Mouse (Mus musculus) forebrain, embryonic 10.5 days (tissue): ENCODE data around the gene Scrn1. TPM values are rescaled to one million over a fixed set of nuclear protein-coding genes. Genes with fewer than 3 reads are reported as not detected.
A peak's percentile ranks its signal among the peaks of the same experiment; 100 is the strongest.

Experiments used
- DNase-seq: peaks from one replicate; pipeline ENCODE4 v3.0.0-alpha.2; 2017; ENCODE audit warnings: low spot score; ENCODE audit errors: extremely low spot score
- H3K27ac ChIP-seq: fragments of 300-500 bp; sonication (generic); 2 replicates; pipeline ENCODE4 v1.5.1; 2016; ENCODE audit warnings: mild to moderate bottlenecking
- H3K27me3 ChIP-seq: fragments of 300-500 bp; sonication (generic); 2 replicates; pipeline ENCODE4 v1.6.1; 2016; ENCODE audit warnings: mild to moderate bottlenecking; ENCODE audit not compliant: poor library complexity, severe bottlenecking
- H3K36me3 ChIP-seq: fragments of 300-500 bp; sonication (generic); replicated peaks from 2 replicates; pipeline ENCODE4 v1.6.1; 2016; ENCODE audit warnings: mild to moderate bottlenecking, moderate library complexity
- H3K4me1 ChIP-seq: fragments of 300-500 bp; sonication (generic); 2 replicates; pipeline ENCODE4 v1.6.1; 2016
- H3K4me3 ChIP-seq: fragments of 300-500 bp; sonication (generic); 2 replicates; pipeline ENCODE4 v1.5.1; 2016; ENCODE audit warnings: mild to moderate bottlenecking, moderate library complexity
- H3K9me3 ChIP-seq: fragments of 300-500 bp; sonication (generic); 2 replicates; pipeline ENCODE4 v1.6.1; 2016; ENCODE audit warnings: mild to moderate bottlenecking, moderate library complexity
- WGBS: fragments of 180-500 bp; shearing (Covaris S2); methylation state at CpG from one replicate; pipeline ENCODE4 v1.1.7; 2016; 5-methylcytosine and 5-hydroxymethylcytosine counted together
- polyA plus RNA-seq: library from polyadenylated mRNA; unstranded; fragments of >200 nt; fragmentation: Nextera tagmentation; extraction: Ambion mirVana; gene quantifications from 2 replicates; pipeline ENCODE4 v1.2.1, GENCODE M21; 2016

Gene Scrn1
- polyA plus RNA-seq, 1 experiment from 2014 or later: 62.1 TPM

- peaks cover 3% of the 10 kb centered on the region; the same call in 1 of the 2 replicates for H3K9me3 ChIP-seq
- H3K27me3 ChIP-seq: peaks cover 12% of the 10 kb centered on the region; the same call in 1 of the 2 replicates
- DNase-seq: no peak
- H3K27ac ChIP-seq: peak overlapping the region; percentile 79
- 52% methylated on average over 9 of the region's 9 CpGs for WGBS
- peaks cover 57% of the 10 kb centered on the region for H3K4me1 ChIP-seq
- no peak overlapping the region for H3K4me3 ChIP-seq
- H3K36me3 ChIP-seq: peaks cover 22% of the 10 kb centered on the region
Observed at GRCm38 (mm10) chr6:54540252-54540887, 25.9 kb downstream of the Scrn1 start.

- Histone ChIP-seq H3K4me1 (peaks cover 57% of the 10 kb centered on the region), H3K36me3 (peaks cover 19% of the 10 kb centered on the region), H3K27me3 (peaks cover 12% of the 10 kb centered on the region; the same call in 1 of the 2 replicates), H3K4me3 (no peak overlapping the region), H3K9me3 (peaks cover 3% of the 10 kb centered on the region; the same call in 1 of the 2 replicates), H3K27ac (peak overlapping the region; percentile 79)
- DNase-seq: no peak
- 88% methylated on average over 7 of the region's 7 CpGs for WGBS
Observed at GRCm38 (mm10) chr6:54539396-54539795, 26.9 kb downstream of the Scrn1 start.

- peaks cover 12% of the 10 kb centered on the region; the same call in 1 of the 2 replicates for H3K27me3 ChIP-seq
- peak overlapping the region; percentile 79 for H3K27ac ChIP-seq
- H3K4me1 ChIP-seq: peaks cover 57% of the 10 kb centered on the region
- H3K9me3 ChIP-seq: peaks cover 3% of the 10 kb centered on the region; the same call in 1 of the 2 replicates
- peak; percentile 31 for DNase-seq
- 10% methylated on average over 3 of the region's 3 CpGs for WGBS
- H3K4me3 ChIP-seq: peak overlapping the region; percentile 8; the same call in 1 of the 2 replicates
- peaks cover 15% of the 10 kb centered on the region for H3K36me3 ChIP-seq
Observed at GRCm38 (mm10) chr6:54538773-54539173, 27.5 kb downstream of the Scrn1 start.

- Histone ChIP-seq H3K9me3 (no peaks in the 10 kb centered on the region), H3K36me3 (peaks cover 14% of the 10 kb centered on the region), H3K4me1 (peaks cover 53% of the 10 kb centered on the region), H3K27me3 (peaks cover 12% of the 10 kb centered on the region; the same call in 1 of the 2 replicates), H3K4me3 (no peak overlapping the region), H3K27ac (0 out of 2 replicates have a peak overlapping the region, but pooled peaks have one; percentile 21)
- no peak for DNase-seq
- WGBS: 83% methylated on average over 7 of the region's 7 CpGs
Observed at GRCm38 (mm10) chr6:54537053-54537452, 29.2 kb downstream of the Scrn1 start.

GRCm38 (mm10) chr6:54535485-54535884 is 30.8 kb downstream of the Scrn1 start:
- WGBS: 92% methylated on average over 4 of the region's 4 CpGs
- H3K4me1 ChIP-seq: peaks cover 52% of the 10 kb centered on the region
- H3K4me3 ChIP-seq: no peak overlapping the region
- H3K9me3 ChIP-seq: no peaks in the 10 kb centered on the region
- H3K27me3 ChIP-seq: peaks cover 9% of the 10 kb centered on the region; the same call in 1 of the 2 replicates
- DNase-seq: no peak
- peaks cover 16% of the 10 kb centered on the region for H3K36me3 ChIP-seq
- no peak overlapping the region for H3K27ac ChIP-seq

GRCm38 (mm10) chr6:54531048-54531481 is 35.2 kb downstream of the Scrn1 start:
- Histone ChIP-seq H3K27ac (no peak overlapping the region), H3K4me3 (no peak overlapping the region), H3K4me1 (peaks cover 28% of the 10 kb centered on the region), H3K36me3 (peaks cover 44% of the 10 kb centered on the region), H3K9me3 (no peaks in the 10 kb centered on the region), H3K27me3 (0 out of 2 replicates have a peak, but pooled peaks cover 4% of the 10 kb centered on the region)
- WGBS: 78% methylated on average over 8 of the region's 8 CpGs
- no peak for DNase-seq

- Histone ChIP-seq H3K36me3 (peaks cover 49% of the 10 kb centered on the region), H3K27ac (no peak overlapping the region), H3K4me1 (peaks cover 25% of the 10 kb centered on the region), H3K27me3 (0 out of 2 replicates have a peak, but pooled peaks cover 4% of the 10 kb centered on the region), H3K4me3 (no peak overlapping the region), H3K9me3 (no peaks in the 10 kb centered on the region)
- DNase-seq: no peak
- 84% methylated on average over 2 of the region's 2 CpGs for WGBS
Observed at GRCm38 (mm10) chr6:54530182-54530581, 36.1 kb downstream of the Scrn1 start.

GRCm38 (mm10) chr6:54528666-54529065 is 37.6 kb downstream of the Scrn1 start:
- Histone ChIP-seq H3K4me1 (peaks cover 31% of the 10 kb centered on the region), H3K27ac (no peak overlapping the region), H3K27me3 (0 out of 2 replicates have a peak, but pooled peaks cover 4% of the 10 kb centered on the region), H3K4me3 (no peak overlapping the region), H3K36me3 (peaks cover 59% of the 10 kb centered on the region), H3K9me3 (no peaks in the 10 kb centered on the region)
- 90% methylated on average over 8 of the region's 8 CpGs for WGBS
- DNase-seq: no peak

DNA sequence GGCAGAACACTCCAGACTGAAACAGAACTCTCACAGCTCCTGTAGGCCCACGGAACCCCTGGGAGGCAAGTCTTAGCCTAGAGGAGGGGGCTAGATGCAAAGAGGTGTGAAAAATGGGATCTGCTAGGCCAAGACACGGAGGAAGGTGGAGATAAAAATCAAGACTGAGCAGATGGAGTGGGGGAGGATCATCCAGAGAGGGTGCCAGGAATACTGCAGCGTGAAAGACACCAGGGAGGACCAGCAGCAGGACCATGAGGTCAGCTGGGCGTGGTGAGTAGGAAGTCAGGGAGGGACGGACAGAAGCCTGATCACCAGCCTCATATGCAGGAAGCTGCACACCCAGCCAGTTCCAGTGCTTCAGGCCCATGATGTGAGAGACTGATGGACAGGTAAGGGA is 47.5 kb downstream of the Scrn1 start:
- H3K27me3 ChIP-seq: peaks cover 10% of the 10 kb centered on the region; the same call in 1 of the 2 replicates
- no peaks in the 10 kb centered on the region for H3K9me3 ChIP-seq
- peaks cover 75% of the 10 kb centered on the region for H3K36me3 ChIP-seq
- H3K4me1 ChIP-seq: peaks cover 8% of the 10 kb centered on the region
- no peak overlapping the region for H3K4me3 ChIP-seq
- 73% methylated on average over 5 of the region's 5 CpGs for WGBS
- no peak for DNase-seq
- H3K27ac ChIP-seq: 0 out of 2 replicates have a peak overlapping the region, but pooled peaks have one; percentile 25

- Histone ChIP-seq H3K36me3 (peaks cover 75% of the 10 kb centered on the region), H3K9me3 (no peaks in the 10 kb centered on the region), H3K4me3 (no peak overlapping the region), H3K4me1 (peaks cover 8% of the 10 kb centered on the region), H3K27ac (no peak overlapping the region), H3K27me3 (peaks cover 10% of the 10 kb centered on the region; the same call in 1 of the 2 replicates)
- DNase-seq: no peak
- 86% methylated on average over 2 of the region's 2 CpGs for WGBS
Observed at GRCm38 (mm10) chr6:54516512-54517134, 49.7 kb downstream of the Scrn1 start.

DNA sequence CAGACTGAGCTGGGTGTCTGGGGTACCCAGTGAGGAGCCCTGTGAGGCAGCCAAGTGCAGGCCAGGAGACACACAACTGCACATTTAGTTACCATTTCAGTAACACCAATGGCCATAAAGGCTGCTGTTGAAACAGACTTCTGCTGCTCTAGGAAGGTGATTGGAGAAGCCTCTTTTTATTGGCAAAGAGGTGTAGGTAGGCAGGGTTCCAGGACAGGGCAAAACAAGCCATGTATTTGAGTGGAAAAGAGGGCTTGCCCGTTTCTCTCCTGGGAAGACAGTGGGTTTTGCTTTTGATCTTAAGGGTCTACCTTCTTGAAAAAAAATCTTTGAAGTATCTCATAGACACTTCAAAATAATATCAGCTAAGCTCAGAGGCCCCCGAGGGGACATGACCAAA is 54.0 kb downstream of the Scrn1 start:
- WGBS: 89% methylated on average over 2 of the region's 2 CpGs
- DNase-seq: no peak
- H3K9me3 ChIP-seq: no peaks in the 10 kb centered on the region
- H3K27me3 ChIP-seq: peaks cover 16% of the 10 kb centered on the region; the same call in 1 of the 2 replicates
- peaks cover 67% of the 10 kb centered on the region for H3K36me3 ChIP-seq
- H3K4me3 ChIP-seq: no peak overlapping the region
- H3K4me1 ChIP-seq: peaks cover 28% of the 10 kb centered on the region
- no peak overlapping the region for H3K27ac ChIP-seq

DNA sequence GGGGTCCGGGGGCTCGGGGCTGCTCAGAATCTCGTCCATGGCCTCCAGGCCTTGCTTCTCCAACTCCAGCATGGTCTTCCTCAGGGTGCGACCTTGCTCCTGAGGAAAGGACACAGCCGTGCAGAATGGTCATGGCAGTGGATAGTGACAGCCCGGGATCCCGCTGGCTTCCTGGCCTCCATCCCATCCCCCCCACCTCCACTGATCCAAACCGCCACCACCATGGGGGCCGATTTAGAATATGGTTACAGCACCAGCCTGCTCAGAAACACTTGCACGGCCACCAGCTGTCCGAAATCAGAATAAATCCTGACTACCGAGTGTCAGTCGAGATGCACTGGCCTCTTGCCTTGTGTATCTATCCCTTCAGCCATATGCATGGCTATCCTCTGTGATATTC is 57.0 kb downstream of the Scrn1 start:
- Histone ChIP-seq H3K36me3 (peaks cover 54% of the 10 kb centered on the region), H3K9me3 (no peaks in the 10 kb centered on the region), H3K4me1 (peaks cover 31% of the 10 kb centered on the region), H3K27ac (peak overlapping the region; percentile 76), H3K4me3 (no peak overlapping the region), H3K27me3 (0 out of 2 replicates have a peak, but pooled peaks cover 8% of the 10 kb centered on the region)
- 87% methylated on average over 13 of the region's 13 CpGs for WGBS
- DNase-seq: no peak
